Mouse (Mus musculus): ENCODE measurements around the gene Nxn. TPM values are rescaled to one million over a fixed set of nuclear protein-coding genes. Genes with fewer than 3 reads are reported as not detected.

The Nxn gene
- total RNA-seq, 2 experiments from 2014 or later = 11.1 to 13.0 TPM

DNA sequence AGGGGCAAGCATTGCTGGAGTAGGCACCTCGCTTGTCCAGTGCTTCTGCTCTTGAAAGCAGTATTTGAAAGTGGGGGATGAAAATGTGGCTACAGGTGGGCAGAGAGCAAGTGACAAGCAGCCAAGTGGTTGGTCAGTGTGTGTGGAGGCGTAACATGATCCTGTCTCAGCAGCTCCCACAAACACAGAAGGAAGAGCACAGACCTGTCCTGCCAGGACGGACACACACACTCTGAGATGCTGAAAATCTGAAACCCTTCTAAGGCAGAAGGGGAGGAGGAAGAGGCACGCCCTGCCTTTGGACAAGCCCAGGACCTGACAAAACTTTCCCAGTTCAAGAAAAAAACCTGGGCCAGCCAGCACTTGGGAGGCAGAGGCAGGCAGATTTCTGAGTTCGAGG, 34.9 kb downstream of the Nxn start:
- no peak for DNase-seq (ENCODE audit: low spot score in 2 of 2)

DNA sequence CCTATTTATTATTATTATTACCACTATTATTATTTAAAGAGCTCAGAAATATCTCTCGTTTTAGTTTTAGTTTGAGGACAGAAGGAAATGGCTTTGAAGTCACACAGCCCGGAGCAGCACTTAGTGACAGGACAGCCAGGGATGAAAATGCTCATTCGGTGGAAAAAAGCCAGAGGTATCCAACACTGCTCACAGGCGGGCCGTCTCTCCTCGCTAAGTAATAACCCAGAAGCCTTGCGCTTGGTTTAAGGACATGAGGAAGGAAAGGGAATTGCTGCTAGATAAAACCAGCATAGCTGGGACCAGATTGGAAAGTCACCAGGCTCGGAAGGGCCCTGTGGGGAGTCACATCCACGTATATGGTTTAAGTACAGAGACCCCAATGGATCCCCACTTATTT, 35.3 kb downstream of the Nxn start:
- no peak for DNase-seq (ENCODE audit: low spot score in 2 of 2)

DNA sequence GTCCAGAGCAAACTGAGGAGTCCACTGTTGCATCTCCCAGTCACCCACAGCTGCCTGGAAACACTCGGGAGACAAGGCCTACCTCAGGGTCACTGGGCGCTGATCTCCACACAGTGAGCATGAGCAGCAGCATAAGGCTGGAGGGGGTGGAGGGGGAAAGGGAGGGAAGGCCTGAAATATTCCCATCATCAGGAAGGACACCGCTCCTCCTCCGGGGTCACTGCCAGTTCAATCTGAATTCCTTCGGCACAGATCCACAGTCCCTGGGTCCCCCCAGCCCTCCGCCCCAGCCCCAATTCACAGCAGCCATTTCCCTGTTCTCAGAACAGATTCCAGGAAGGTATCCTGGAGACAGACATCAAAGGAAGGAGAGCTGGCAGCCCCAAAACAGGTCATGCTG, 35.8 kb downstream of the Nxn start:
- DNase-seq (ENCODE audit: low spot score in 2 of 2) = no peak

DNA sequence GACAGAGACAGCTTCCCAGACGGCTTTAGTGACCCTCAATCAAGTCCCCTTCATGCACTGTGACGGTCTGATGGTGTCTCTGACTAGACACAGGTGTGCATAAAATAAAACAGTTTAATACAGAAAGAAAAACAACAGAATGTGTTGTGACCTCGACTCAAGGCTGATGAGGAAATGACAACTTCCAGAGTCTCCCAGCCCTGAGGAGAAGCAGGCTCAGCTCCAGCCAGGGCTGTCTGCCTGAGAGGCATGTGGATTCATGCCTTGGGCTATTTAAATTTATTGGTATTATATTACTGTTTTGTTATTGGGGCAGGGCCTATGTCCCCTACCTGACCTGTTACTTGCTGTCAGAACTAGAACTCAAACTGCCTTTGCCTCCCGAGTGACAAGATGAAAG, 37.5 kb downstream of the Nxn start:
- no peak for DNase-seq (ENCODE audit: low spot score in 2 of 2)

- no peak for DNase-seq (ENCODE audit: low spot score in 2 of 2)
These were observed 38.7 kb downstream of the Nxn start for GRCm38 (mm10) chr11:76360255-76360654.

DNA sequence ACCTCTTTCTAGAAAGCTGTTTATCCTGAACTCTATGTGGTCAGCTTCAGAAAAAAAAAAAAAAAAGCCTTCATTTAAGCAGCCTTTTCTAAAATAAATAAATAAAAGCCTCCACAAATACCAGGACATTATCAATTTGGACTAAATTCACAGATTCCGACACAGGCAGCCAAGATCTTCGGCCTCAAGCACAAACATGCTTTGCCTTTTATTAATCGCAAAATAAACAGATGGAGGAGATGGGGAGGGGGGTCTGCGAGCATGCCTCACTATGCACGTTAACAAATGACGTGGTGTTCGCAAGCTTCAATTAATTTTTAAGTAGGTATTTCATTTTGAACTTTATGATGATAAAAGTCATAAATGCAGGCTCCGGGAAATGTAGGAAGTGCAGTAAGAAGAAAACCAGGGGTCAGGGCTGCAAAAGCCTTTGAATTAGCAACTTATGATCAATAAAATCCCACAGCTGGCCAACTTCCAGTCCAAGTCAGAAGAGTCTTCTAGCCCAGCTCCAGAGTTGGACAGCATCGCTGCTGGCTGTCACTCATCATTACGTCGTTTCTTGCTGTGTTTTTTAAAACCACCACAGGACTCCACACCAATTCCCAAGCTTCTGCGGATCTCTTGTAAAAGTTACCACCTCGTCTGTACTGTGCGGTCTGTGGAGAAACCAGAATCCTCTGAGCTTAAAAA, 40.2 kb downstream of the Nxn start:
- no peak for DNase-seq (ENCODE audit: low spot score in 2 of 2)

- no peak for DNase-seq (ENCODE audit: low spot score in 2 of 2)
These were observed 41.5 kb downstream of the Nxn start for GRCm38 (mm10) chr11:76357464-76357863.

- DNase-seq (ENCODE audit: low spot score in 2 of 2) = no peak
These were observed 42.8 kb downstream of the Nxn start for GRCm38 (mm10) chr11:76356091-76356490.

DNA sequence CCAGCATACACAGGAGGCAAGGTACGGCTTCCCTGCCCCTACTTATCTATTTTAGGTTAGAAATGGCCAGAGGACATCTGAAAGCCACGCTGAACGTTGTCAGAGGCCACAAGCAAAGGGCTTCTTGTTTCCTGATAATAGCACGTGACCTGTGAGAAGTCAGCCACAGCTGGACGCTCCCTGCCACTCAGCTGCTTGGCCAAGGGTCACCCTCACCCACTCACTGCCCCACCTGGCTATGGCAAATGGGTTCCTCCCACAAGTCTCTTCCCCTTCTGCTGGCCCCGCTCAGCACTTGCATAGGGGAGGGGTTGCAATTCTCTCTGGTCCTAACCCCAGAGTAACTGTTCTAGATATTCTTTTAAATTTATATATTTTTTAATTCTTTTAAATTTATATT, 43.5 kb downstream of the Nxn start:
- DNase-seq (ENCODE audit: low spot score in 2 of 2) = no peak

DNA sequence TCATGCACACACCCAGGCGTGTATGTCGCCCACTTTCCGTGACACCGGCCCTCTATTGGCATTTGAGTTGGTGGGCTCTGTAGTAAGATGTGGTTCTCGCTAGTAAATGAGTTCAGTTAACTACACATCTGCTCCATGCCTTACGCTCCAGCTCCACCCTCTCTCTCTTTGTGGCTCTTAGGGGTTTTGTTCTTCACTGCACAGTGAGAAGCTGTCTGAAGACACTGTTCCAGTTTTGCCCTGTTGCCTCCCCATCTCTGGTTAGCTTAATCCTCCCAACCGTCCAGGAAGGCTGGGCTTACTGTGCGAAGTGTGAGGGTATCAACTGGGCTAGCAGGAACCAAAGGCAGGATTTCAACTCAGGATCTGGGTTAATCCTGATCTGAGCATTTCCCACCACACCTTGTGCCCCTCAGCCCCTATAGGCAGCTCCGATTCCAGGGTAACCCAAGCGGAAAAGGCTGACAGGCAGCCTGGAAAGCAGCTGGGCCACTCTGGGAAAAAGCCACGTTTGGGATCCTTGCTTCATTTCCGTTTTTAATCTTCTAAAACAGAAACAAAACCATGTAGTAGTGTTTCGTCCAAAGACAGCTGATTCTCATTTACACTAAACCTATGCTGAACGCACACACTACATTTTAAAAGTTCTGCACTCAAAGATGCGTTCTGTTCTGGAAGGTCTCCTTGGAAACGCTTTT, 45.9 kb downstream of the Nxn start:
- no peak for DNase-seq (ENCODE audit: low spot score in 2 of 2)

GRCm38 (mm10) chr11:76351624-76352011, 47.3 kb downstream of the Nxn start:
- no peak for DNase-seq (ENCODE audit: low spot score in 2 of 2)

DNA sequence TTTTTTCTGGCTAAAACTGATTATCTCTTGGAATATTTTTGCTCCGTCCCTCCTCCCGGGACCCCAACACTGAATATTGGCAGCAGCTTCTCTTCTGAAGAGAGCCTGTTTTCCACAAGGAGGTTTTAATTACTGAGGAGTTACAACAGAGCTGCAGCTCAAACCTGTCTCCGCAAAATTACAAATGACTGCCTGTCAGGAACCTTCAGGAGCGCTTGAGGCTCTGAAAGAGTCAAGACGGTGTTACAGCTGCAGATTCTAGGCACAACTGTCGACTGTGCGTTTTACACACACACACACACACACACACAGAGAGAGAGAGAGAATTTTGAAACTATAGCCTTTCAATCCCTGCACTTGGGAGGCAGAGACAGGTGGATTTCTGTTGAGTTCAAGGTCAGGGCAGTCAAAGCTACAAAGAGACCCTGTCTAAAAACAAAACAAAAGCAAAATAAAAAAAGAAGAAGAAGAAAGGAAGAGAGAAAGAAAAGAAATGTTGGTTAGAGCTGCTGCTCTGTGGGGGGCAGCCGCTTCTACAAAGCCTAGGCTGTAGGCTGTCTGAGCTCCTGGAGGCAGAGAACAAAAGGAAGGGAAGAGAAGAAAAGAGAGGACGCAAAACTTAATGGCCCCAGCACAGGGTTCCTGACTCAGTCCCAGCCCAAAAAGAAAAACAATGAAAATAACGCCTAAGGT, 47.9 kb downstream of the Nxn start:
- no peak for DNase-seq (ENCODE audit: low spot score in 2 of 2)

- no peak for DNase-seq (ENCODE audit: low spot score in 2 of 2)
These were observed 49.1 kb downstream of the Nxn start for GRCm38 (mm10) chr11:76349833-76350232.

- DNase-seq (ENCODE audit: low spot score in 2 of 2) = no peak
These were observed 51.4 kb downstream of the Nxn start for GRCm38 (mm10) chr11:76347589-76347988.

DNA sequence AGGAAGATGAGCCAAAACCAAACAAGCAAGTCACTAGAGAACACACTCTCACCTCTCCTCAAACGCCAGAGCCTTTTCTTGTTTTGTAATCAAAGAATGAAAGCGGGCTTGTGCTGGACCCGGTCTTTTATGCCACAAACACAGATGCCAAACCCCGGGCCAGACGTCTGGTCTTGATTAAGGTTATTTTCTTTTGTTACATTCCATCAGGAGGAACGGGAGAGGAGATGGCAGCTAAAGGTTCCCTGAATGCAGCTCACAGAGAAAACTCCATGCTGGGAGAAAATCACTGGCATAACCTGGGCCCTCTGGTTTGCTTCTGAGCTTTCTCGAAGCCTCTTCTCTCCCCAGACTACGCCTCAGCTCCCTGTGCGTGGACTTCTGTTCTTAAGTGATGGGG, 55.9 kb downstream of the Nxn start:
- no peak for DNase-seq (ENCODE audit: low spot score in 2 of 2)

GRCm38 (mm10) chr11:76341884-76342645, 56.9 kb downstream of the Nxn start:
- no peak for DNase-seq (ENCODE audit: low spot score in 2 of 2)

GRCm38 (mm10) chr11:76341163-76341562, 57.8 kb downstream of the Nxn start:
- no peak for DNase-seq (ENCODE audit: low spot score in 2 of 2)

DNA sequence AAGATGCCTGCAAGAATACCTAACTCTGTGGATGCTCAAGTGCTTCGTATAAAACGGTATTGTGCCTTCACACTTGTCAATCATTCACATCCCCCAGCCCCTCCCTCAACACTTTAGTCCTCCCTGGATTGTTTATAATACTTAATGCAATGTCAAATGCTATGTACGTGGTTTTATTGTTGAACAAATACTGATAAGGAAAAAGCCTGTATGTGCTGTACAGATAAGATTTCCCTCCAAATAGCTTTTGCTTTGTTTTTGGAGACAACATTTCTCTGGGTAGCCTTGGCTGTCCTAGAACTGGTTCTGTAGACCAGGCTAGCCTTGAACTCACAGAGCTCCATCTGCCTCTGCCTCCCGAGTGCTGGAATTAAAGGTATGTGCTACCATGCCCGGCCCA, 59.1 kb downstream of the Nxn start:
- no peak for DNase-seq (ENCODE audit: low spot score in 2 of 2)

DNA sequence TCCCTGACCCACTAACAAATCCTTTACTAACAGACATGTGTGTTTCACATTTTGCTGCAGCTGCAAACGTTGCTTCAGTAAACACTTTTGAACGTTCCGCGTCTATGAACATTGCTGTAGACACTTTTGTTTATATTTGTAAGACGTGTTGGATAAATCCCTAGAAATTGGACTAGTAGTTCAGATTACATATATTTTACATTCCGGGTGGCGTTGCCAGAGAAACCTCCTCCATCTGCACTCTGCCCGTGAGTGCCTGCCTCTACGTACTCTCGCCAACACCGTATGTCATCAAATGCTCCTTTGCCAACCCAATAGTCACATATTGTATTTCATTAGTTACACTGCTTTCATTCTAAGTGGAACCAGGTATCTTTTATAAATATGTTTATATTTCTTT, 59.8 kb downstream of the Nxn start:
- no peak for DNase-seq (ENCODE audit: low spot score in 2 of 2)

GRCm38 (mm10) chr11:76338656-76339055, 60.3 kb downstream of the Nxn start:
- DNase-seq (ENCODE audit: low spot score in 2 of 2) = no peak

DNA sequence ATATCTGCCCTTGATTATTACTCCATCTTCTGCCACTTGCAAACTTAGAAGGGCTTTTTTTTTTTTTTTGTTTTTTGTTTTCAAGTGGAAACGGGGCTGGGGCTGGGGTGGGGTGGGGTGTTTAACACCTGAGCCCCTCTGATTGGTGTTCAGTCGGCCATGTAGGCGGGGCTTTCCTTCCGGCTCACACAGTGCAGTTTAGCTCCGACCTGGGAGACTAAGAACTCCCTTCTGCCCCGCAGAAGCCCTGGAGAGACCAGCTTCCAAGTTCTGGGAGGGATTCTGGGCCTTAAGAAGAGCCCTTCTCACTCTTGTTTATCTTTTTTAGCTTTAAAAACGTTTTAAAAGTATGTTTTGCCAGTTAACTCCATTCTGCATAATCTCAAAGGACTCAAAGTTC, 61.2 kb downstream of the Nxn start:
- DNase-seq (ENCODE audit: low spot score in 2 of 2) = no peak

- DNase-seq (ENCODE audit: low spot score in 2 of 2) = no peak
These were observed 61.7 kb downstream of the Nxn start for GRCm38 (mm10) chr11:76337236-76337635.
